Mouse (Mus musculus): ENCODE data around the gene Gins3.

- TF ChIP-seq POLR2A (IDR thresholded peaks at IDR 0.05; ENCODE audit: control insufficient read depth, extremely low read depth, insufficient read depth, low read length, poor library complexity) (no peak), CTCF (IDR thresholded peaks at IDR 0.05; ENCODE audit: borderline replicate concordance, control insufficient read depth, extremely low read depth, insufficient read depth, low read length, poor library complexity) (no peak)
Observed at GRCm38 (mm10) chr8:95587339-95587738, 45.9 kb upstream of the Gins3 start.
